Mouse (Mus musculus): Measurements from ENCODE around the gene Tgif2.
"Not testable (repeated sequence)": the region's sequence is repeated elsewhere in the genome, so short reads cannot be mapped to it uniquely, and the experiment has no call there.

Tgif2 gene

GRCm38 (mm10) chr2:156843331-156843730 lies 3.5 kb downstream of the Tgif2 start:
- no peak for DNase-seq

DNA sequence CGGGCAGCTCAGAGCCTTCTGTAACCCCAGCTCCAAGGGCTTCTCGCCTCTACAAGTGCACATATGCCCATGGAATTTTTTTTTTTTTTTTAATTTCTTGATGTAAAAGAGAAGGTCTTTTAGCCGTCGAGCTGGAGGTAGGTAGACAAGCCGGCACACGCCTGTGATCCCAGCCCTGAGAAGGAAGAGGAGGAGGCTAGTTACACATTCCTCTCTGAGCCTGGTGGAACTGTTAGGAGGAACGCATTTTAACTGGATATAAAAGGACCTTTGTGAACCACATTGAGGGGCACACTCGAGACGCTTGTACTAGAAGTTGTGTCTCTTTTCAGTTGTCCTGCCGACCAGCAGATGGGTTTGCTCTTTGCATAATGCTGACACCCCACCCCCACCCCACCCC lies 4.9 kb downstream of the Tgif2 start:
- DNase-seq = no peak

- DNase-seq = no peak
These were observed 7.8 kb downstream of the Tgif2 start for GRCm38 (mm10) chr2:156847653-156848052.

DNA sequence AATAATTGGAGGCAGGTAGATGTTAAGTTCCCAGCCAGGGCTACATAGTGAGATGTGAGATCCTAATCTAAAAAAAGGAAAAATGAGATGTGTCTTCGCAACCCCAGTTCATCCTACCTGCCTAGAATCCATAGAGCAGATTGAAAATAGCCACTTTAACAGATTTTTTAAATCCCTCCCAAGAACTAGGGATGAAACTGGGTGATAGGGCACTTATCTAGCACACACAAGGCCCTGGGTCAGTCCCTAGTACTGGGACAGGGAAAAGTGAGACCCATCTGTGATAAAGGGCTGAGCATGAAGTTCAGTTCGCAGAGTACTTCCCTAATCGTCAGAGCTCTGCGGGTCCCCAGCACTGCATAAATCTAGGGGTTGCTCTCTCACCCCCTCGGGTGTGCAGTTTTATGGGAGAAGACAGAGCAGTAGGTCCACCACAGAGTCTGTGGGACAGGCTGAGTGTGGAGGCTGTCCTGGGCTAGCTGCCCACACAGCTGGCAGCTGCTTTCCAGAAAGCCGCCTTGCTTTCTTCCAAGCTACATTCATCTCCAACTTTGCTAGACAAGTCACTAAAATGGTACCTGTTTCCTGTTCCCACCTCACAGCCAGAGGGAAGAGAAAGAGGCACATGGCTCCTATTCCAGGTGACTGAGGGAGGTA lies 8.8 kb downstream of the Tgif2 start:
- peak; percentile 55 for DNase-seq

DNA sequence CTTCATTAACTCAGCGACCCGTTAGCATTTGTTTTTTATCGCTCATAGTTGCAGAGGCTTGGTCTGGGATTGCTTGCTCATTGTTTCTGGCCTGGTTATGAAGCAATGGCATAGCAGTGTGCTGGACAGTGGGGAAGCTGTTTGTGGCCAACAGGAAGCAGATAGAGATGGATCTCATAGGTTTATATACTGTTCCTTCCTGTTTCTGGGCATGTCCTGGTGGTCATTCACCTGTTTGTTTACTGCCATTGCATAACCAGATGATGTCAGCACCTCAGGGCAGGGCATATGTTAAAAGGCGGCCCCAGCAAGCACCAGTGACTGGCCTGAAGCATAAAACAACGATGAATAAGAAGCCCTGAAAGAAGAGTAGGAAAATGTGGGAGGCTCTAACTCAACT lies 10.7 kb downstream of the Tgif2 start:
- no peak for DNase-seq

DNA sequence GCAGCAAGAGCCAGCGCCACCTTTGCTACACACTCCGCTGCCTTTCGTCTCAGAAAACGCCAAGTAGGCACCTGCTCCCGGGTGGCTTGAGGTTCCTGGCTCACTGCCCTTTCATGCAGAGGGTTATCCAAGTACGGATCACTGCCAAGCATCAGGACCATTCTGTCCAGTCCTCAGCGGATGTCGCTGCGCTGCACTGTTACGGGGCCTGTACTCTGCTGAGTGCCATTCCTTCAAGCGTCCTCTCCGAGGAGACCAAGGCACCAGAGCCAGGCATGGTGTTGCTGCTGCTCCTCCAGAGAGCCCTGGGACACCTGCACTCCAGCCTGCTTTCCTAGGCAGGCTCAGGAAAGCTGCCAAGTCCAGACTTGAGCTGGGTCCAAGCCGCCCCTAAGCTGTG lies 13.8 kb downstream of the Tgif2 start:
- DNase-seq = not testable (repeated sequence)

DNA sequence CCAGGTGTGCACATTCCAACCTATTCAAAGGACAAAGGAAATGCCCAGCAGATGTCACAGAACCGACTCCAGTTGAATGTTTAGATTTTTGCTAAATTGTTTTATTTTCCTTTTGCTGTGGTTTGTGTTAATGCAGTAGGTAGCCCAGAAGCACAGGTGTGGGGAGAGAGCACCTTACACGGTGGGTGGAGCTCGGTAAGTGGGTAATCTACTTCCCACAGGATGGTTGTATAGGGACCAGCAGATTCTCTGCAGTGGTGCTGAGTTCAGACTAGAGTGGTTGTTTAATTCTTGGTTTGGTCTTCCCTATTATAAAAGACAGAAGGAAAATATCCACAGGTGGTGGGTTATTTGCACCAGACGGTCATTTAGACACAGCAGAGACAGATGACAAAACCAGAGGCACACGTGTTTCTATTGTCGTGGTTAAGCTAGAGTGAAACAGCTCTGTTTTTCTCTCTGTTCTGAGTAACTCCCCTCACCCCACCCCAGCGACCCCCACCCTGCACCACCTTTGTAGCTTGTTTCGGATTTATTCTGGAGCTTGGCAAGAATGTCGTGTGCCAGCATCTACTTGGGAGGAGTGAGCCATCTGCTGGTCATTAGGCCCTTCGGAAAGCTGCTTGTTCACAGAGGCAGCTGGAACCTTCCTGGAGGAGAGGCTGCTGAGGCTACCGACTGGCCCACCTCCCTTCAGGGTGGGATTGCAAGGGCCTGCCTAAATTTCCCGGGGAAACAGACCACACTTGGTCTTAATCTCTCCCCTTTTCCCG lies 14.4 kb downstream of the Tgif2 start:
- DNase-seq = peak; percentile 62

- DNase-seq = no peak
These were observed 16.5 kb downstream of the Tgif2 start for GRCm38 (mm10) chr2:156856311-156856710.

DNA sequence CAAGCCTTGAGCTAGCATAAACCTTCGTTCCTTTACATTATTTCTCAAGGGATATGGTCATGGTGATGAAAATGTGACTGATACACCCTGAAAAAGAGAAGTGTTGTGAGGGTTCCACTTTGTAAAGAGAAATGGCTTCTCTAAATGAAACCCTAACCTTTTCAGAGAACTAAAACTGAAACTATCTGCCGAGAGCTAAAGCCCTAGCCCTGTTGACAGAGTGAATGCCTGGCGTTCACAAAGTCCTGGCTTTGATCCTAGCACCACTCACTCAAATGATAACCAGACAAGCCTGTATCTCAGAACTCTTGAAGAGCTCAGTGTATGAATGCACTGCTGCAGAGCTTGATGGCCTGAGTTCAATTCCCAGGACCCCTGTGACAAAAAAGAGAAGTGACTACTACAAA lies 17.6 kb downstream of the Tgif2 start:
- DNase-seq = no peak

DNA sequence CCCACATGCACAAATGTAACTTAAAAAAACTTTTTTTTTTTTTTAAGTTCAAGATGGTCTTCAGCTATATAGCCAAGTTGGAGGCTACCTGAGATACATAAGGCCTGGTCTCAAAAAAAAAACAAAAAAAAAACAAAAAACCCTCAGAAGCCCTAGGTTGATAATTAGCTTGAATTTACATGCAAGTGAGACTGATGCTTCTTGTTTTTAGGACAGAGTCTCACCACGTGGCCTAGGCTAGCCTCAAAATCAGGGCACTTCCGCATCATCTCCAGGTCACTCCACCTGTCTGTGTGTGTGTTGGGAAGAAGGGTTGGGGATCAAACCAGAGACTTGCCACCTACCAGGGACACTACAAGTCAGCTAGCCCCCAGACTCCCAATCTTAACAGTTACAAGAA lies 18.0 kb downstream of the Tgif2 start, which contains the start of gene 4930518I15Rik:
Gene 4930518I15Rik, minus strand, starts transcription at position 112 of the 400 bp plus-strand sequence.
- no peak for DNase-seq

GRCm38 (mm10) chr2:156858671-156859070 lies 18.9 kb downstream of the Tgif2 start:
- no peak for DNase-seq

DNA sequence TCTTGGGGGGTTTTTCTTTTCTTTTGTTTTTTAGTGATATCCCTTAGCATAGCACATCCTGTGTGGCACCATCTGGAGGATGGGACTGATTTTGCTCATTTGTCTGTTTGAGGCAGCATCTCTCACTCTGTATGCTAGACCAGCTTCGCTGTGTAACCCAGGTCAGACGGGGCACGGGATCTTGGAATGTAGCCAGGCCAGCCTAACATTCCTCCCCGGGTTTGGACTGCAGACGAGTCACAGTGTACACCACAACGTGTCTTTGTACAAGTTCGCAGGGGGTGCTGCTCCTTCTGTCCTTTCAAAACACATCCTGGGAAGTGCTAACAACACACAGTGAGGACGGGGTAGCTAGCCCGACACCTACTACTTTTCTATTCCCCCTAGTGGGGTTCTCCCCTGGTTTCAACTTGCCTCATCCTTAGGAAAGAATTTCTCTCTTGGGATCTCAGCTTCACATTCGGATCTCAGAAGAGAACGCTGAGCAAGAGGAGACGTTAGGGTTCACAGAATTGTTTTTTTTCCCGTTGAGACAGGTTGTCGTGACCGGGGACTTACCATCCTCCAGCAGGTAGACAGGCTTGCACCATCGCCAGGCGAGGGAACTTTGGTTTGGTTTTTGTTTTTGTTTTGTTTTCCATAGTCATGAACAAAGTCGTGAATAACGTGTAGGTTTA lies 22.4 kb downstream of the Tgif2 start:
- DNase-seq = peak; percentile 72

GRCm38 (mm10) chr2:156862772-156863486 lies 23.1 kb downstream of the Tgif2 start, which contains the start of gene Rab5if:
Gene Rab5if, plus strand, starts transcription at chr2:156863128.
- peak; percentile 99 for DNase-seq

GRCm38 (mm10) chr2:156863487-156864160 lies 23.8 kb downstream of the Tgif2 start:
- peak; percentile 64 for DNase-seq

DNA sequence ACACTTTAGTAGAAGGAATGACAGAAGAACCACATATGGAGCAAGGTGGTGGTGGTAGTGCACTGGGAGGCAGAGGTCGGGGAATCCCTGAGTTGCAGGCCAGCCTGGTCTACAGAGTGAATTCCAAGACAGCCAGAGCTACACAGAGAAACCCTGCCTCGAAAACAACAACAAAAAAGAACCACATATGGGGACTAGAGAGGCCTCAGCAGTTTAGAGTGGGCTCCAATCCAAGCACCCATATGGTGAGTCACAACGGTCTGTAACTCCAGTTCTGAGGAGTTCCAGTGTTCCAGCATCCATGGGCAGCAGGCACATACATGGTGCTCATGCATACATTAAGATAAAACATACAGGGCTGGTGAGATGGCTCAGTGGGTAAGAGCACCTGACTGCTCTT lies 24.7 kb downstream of the Tgif2 start:
- no peak for DNase-seq

GRCm38 (mm10) chr2:156868994-156869393 lies 29.2 kb downstream of the Tgif2 start:
- peak; percentile 39 for DNase-seq

DNA sequence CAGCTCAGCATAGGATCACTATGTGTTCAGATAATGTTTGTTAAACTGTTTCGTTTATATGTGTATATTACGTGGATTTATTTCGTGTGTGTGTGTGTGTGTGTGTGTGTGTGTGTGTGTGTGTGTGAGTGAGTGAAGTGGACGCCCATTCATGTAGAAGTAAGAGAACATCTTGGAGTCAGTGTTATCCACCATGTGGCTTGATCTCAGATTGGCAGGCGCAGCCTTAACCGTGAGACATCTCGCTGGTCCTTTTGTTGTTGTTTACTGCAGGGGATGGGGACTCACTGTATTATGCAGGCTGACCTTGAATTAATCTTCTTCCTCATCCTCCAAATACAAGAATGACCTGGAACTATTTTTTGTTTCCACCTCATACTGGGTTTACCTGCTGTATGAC lies 29.7 kb downstream of the Tgif2 start:
- no peak for DNase-seq

GRCm38 (mm10) chr2:156870519-156870918 lies 30.7 kb downstream of the Tgif2 start:
- peak; percentile 60 for DNase-seq

DNA sequence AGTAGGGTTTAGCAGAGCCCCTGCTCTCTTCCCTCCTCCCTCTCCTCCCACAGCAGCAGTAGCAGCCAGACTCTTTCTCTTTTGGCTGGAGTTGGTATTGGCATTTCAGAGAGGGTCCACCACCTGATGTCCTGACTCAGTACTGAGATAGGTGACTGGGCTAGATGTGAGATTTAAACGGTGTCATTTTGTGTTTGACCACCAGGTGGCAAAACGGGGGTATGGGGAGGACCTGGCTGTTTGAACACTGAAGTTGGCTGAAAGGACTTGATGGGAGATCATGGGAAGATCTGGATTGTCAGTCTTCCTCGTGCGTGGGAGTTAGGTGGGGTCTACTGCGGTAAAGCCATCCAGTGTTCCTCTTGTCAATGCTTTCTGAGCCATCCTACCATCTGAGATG lies 33.8 kb downstream of the Tgif2 start:
- DNase-seq = peak; percentile 60

- DNase-seq = no peak
These were observed 34.4 kb downstream of the Tgif2 start for GRCm38 (mm10) chr2:156874047-156874759.

DNA sequence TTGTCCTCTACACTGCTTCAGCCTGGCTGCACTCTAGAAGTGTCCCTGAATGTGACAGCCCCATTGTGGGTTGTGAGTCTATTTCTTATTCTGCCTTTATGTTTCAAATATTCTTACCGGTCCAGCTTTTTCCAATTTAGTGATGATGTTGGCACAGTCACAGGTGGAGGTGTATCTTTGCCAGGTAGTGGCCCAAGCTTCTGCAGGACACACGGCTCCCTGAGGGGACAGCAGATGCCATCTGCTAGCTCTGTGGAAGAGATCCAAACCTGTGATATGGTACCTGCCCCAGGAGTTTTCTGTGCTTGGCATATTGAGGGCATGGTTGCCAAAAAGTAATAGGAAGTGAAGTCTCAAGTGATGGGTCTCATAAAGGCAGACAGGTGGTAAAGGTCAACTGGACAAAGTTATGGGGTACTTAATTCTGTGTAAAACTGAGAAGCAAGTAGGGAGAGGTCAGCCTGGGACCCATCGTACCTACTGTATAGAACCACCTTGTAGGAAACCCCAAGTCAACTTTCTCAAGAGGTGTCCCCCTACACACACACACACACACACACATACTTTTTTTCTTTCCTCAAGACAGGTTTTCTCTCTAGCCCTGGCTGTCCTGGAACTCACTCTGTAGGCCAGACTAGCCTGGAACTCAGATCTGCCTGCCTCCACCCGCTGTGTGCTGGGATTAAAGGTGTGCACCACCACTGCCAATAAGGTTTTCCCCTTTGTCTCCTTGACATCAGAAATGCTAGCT lies 35.1 kb downstream of the Tgif2 start:
- DNase-seq = no peak

Measured in kidney, postnatal 10 days (tissue).